Mouse (Mus musculus) brain, embryonic 14.5 days (tissue): ENCODE measurements around the gene Plpp2.

ENCODE experiments used
- CTCF ChIP-seq: fragments of 200-500 bp; IDR thresholded peaks from 2 replicates; pipeline ENCODE4 v1.5.1; 2012; ENCODE audit warnings: inconsistent platforms, mild to moderate bottlenecking, moderate library complexity, borderline replicate concordance; ENCODE audit not compliant: insufficient read depth, insufficient read length; ENCODE audit errors: extremely low read depth
- POLR2A ChIP-seq: fragments of 200-500 bp; IDR thresholded peaks from 2 replicates; pipeline ENCODE4 v1.6.1; 2012; ENCODE audit warnings: mild to moderate bottlenecking, inconsistent platforms, borderline replicate concordance; ENCODE audit not compliant: poor library complexity, insufficient read depth, insufficient read length, severe bottlenecking; ENCODE audit errors: extremely low read depth

- TF ChIP-seq CTCF (peak; percentile 71; the same call in 1 of the 2 replicates), POLR2A (no peak)
Observed at GRCm38 (mm10) chr10:79580811-79581210, 47.2 kb upstream of the Plpp2 start.
